Mouse (Mus musculus) embryonic facial prominence, embryonic 14.5 days (tissue): ENCODE measurements around the gene Itsn1. TPM values are rescaled to one million over a fixed set of nuclear protein-coding genes. Genes with fewer than 3 reads are reported as not detected.

ENCODE experiments used
- ATAC-seq: fragments of 200-750 bp; cut with Nextera tagmentation; 2 replicates; pipeline ENCODE4 v1.8.0; 2017; ENCODE audit warnings: low read depth, moderate number of reproducible peaks, moderate TSS enrichment
- DNase-seq: peaks from one replicate; pipeline ENCODE4 v3.0.0-alpha.2; 2015; ENCODE audit warnings: low spot score
- H3K27ac ChIP-seq: fragments of 300-500 bp; sonication (generic); replicated peaks from 2 replicates; pipeline ENCODE4 v1.5.1; 2014; ENCODE audit warnings: low read depth, mild to moderate bottlenecking, low read length, moderate library complexity
- H3K27me3 ChIP-seq: fragments of 300-500 bp; sonication (generic); replicated peaks from 2 replicates; pipeline ENCODE4 v1.6.1; 2014; ENCODE audit warnings: low read length; ENCODE audit not compliant: control insufficient read depth, insufficient read depth
- H3K36me3 ChIP-seq: fragments of 300-500 bp; sonication (generic); 2 replicates; pipeline ENCODE4 v1.6.1; 2014; ENCODE audit warnings: low read length, mixed read lengths; ENCODE audit not compliant: control insufficient read depth, insufficient read depth
- H3K4me1 ChIP-seq: fragments of 300-500 bp; sonication (generic); 2 replicates; pipeline ENCODE4 v1.6.1; 2014; ENCODE audit warnings: antibody characterized with exemption, low read length; ENCODE audit not compliant: control insufficient read depth, insufficient read depth
- H3K4me2 ChIP-seq: fragments of 300-500 bp; sonication (generic); 2 replicates; pipeline ENCODE4 v1.6.1; 2014; ENCODE audit warnings: low read depth, mild to moderate bottlenecking, low read length, moderate library complexity, mixed read lengths
- H3K4me3 ChIP-seq: fragments of 300-500 bp; sonication (generic); 2 replicates; pipeline ENCODE4 v1.5.1; 2014; ENCODE audit warnings: low read depth, mild to moderate bottlenecking, low read length
- H3K9ac ChIP-seq: fragments of 300-500 bp; sonication (generic); 2 replicates; pipeline ENCODE4 v1.6.1; 2014; ENCODE audit warnings: low read depth, mild to moderate bottlenecking, low read length, moderate library complexity, mixed read lengths
- H3K9me3 ChIP-seq: fragments of 300-500 bp; sonication (generic); 2 replicates; pipeline ENCODE4 v1.6.1; 2016; ENCODE audit warnings: low read length; ENCODE audit not compliant: control insufficient read depth
- WGBS: fragments of 180-500 bp; shearing (Covaris S2); extraction: QIAGEN DNeasy Blood & Tissue Kit; methylation state at CpG from one replicate; pipeline ENCODE4 v1.1.7; 2014; 5-methylcytosine and 5-hydroxymethylcytosine counted together
- polyA plus RNA-seq: library from polyadenylated mRNA; unstranded; fragments of >200 nt; fragmentation: Nextera tagmentation; extraction: Ambion mirVana; gene quantifications from 2 replicates; pipeline ENCODE4 v1.2.1, GENCODE M21; 2014

Itsn1 gene
- polyA plus RNA-seq, 1 experiment from 2014 or later, result 30.1 TPM

DNA sequence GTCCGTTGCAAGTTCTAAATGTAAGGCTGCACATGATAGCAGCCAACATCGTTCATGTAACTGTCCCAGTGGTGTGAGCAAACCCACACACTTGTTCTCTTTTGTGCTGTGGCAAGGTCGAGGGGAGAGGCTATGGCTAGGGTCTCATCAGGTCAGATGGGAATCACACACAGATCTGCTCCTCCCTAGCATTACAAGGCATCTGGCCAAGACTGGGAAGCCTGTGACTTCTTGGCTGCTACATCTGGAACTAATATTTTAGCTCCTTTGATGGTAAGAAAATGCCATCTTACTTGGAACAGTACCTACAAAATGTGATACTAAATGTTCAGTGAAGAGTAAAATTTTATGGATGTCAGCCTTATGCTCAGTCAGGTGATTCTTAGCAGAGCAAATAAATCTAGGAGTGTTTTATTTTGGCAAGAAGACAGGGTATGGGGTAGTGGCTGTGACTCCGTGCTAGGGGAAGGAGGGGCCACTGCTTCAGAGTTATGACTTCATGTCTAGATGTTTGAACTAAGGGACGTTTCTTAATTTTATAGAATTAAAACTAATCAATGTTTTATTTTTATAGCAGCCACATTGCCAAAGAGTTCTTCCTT lies 73.5 kb downstream of the Itsn1 start:
- WGBS, result 38% methylated on average over 5 of the region's 5 CpGs
- Histone ChIP-seq H3K4me1 (peaks cover 13% of the 10 kb centered on the region; the same call in 1 of the 2 replicates), H3K9ac (no peak overlapping the region), H3K4me3 (no peak overlapping the region), H3K9me3 (no peaks in the 10 kb centered on the region), H3K27ac (no peak overlapping the region), H3K27me3 (no peaks in the 10 kb centered on the region), H3K4me2 (no peak overlapping the region), H3K36me3 (peaks cover 30% of the 10 kb centered on the region)
- DNase-seq, result peak; percentile 22
- no peak for ATAC-seq

DNA sequence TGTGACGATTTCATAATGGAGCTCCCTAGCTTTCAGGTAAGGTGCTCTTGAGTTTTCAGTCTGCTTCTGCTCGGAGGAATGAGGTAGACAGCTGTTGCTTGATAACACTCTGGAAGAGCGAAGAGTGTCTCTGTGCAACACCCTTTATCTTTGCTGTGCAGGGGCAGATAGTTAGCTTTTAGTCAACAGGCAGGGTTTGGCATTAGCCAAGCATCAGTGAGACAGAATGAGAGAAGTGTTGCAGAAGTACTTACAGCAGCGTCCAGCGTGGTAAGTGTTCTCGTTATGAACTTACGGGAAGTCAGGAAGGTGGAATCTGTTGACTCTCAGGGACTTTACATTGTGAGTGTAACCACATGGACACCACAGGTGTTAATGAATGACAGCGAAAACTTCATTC lies 75.3 kb downstream of the Itsn1 start:
- Histone ChIP-seq H3K9me3 (no peaks in the 10 kb centered on the region), H3K36me3 (peaks cover 32% of the 10 kb centered on the region), H3K27ac (no peak overlapping the region), H3K27me3 (no peaks in the 10 kb centered on the region), H3K4me3 (no peak overlapping the region), H3K4me1 (peaks cover 13% of the 10 kb centered on the region; the same call in 1 of the 2 replicates), H3K4me2 (no peak overlapping the region), H3K9ac (no peak overlapping the region)
- 82% methylated on average over 8 of the region's 8 CpGs for WGBS
- DNase-seq (no peak), ATAC-seq (no peak)

DNA sequence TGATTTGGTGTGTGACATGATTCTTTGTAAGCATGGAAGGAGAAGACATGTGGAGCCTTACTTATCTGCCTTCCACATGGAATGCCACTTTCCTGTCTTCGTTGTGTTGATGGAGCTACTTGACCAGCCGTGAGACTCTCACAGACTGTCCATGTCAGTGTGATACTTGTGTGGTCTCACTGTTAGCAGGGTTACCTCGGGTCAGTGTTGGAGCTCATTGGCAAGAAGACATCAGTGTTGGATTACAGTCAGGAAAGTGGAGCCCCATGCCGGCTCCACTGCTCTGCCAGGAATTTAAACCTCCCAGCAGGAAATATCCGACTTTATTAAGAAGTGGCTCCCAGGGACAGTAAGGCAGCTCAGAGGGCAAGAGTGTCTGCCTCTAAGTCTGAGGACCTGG lies 75.8 kb downstream of the Itsn1 start:
- H3K36me3 ChIP-seq, result peaks cover 36% of the 10 kb centered on the region
- no peaks in the 10 kb centered on the region for H3K9me3 ChIP-seq
- DNase-seq, result no peak
- no peak overlapping the region for H3K9ac ChIP-seq
- 30% methylated on average over 5 of the region's 5 CpGs for WGBS
- ATAC-seq, result no peak
- no peak overlapping the region for H3K4me3 ChIP-seq
- H3K4me2 ChIP-seq, result no peak overlapping the region
- no peaks in the 10 kb centered on the region for H3K27me3 ChIP-seq
- no peak overlapping the region for H3K27ac ChIP-seq
- peaks cover 13% of the 10 kb centered on the region; the same call in 1 of the 2 replicates for H3K4me1 ChIP-seq

DNA sequence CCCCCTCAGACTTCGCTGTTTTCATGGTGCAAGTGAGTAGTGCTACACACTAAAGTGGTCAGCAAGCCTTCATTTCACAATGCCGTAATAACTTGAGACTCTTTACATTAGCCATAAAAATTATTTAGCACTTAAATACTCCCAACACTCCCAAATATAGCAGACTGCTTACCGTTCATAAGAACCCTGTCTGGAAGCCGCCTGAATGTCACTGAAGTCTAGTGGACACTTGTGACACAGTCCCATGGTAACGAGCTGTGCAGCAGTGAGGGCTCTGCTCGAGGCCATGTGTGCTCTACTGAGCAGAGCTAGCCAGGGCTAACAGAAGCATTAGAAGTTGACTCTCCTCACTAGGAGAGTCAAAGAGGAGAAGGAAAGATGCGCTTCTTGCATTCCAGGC lies 81.2 kb downstream of the Itsn1 start:
- H3K4me1 ChIP-seq, result no peaks in the 10 kb centered on the region
- ATAC-seq (no peak), DNase-seq (no peak)
- no peak overlapping the region for H3K4me2 ChIP-seq
- peaks cover 39% of the 10 kb centered on the region for H3K36me3 ChIP-seq
- WGBS, result 92% methylated on average over 7 of the region's 7 CpGs
- H3K27ac ChIP-seq, result no peak overlapping the region
- no peak overlapping the region for H3K9ac ChIP-seq
- H3K27me3 ChIP-seq, result no peaks in the 10 kb centered on the region
- no peak overlapping the region for H3K4me3 ChIP-seq
- no peaks in the 10 kb centered on the region for H3K9me3 ChIP-seq

DNA sequence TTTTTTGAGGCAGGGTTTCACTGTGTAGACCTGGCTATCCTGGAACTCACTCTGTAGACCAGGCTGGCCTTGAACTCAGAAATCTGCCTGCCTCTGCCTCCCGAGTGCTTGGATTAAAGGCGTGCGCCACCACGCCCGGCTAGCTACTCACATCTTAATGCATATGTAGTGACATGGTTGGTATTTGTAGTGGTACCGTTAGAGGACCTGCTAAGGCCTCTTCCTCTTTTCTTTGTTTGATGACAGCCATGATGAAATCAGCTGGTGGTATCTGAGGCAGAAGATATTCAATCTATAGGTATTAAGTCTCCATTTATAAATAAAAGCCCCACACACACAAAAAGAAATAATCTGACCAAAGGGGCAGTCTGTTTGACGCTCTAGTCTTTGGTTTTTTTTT lies 82.3 kb downstream of the Itsn1 start:
- no peak for DNase-seq
- H3K36me3 ChIP-seq, result peaks cover 48% of the 10 kb centered on the region
- no peak overlapping the region for H3K27ac ChIP-seq

DNA sequence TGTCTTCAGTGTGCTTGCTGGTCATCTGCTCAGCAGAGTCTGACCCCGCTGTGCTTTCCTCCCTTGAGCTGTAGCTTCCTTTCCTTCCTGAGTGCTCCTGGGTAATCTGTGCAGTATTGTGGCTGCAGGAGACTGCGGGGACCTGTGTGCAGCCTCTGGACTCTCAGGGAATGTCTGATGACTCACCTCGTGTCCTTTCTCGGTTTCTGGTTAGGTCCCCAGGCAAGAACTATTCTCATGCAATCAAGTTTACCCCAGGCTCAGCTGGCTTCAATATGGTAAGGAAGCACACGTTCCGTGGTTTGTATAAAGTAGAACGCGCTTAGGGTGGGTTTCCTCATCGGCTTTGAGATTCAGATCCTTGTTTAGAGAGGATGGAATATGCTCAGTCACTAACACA lies 82.8 kb downstream of the Itsn1 start:
- Histone ChIP-seq H3K4me3 (no peak overlapping the region), H3K9ac (no peak overlapping the region), H3K27me3 (no peaks in the 10 kb centered on the region), H3K4me2 (no peak overlapping the region), H3K4me1 (no peaks in the 10 kb centered on the region), H3K9me3 (no peaks in the 10 kb centered on the region), H3K27ac (no peak overlapping the region), H3K36me3 (peaks cover 49% of the 10 kb centered on the region)
- 88% methylated on average over 9 of the region's 9 CpGs for WGBS
- no peak for ATAC-seq
- DNase-seq, result no peak

More for the DNA sequence above, 82.3 kb downstream of the Itsn1 start:
- no peaks in the 10 kb centered on the region for H3K9me3 ChIP-seq
- no peak overlapping the region for H3K4me2 ChIP-seq
- ATAC-seq, result no peak
- H3K4me3 ChIP-seq, result no peak overlapping the region
- H3K4me1 ChIP-seq, result no peaks in the 10 kb centered on the region
- no peak overlapping the region for H3K9ac ChIP-seq
- no peaks in the 10 kb centered on the region for H3K27me3 ChIP-seq
- WGBS, result 95% methylated on average over 7 of the region's 7 CpGs

DNA sequence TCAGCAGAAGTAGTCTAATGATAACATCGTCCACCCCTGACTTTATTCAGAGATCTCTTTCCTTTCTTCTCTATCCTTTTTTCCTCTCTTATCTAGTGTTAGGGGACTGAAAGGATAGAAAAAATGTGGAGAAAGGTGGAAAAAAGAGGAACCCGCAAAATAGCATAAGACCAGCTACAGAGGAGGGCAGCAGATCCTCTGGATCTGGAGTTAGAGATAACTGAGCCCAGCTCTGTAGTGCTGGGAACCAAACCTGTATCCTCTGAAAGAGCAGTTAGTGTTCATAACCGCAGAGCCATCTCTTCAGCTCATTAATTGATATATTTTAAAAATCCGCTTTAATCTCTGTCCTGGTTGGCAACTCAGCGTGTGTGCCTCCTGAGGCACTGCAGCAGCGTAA lies 84.5 kb downstream of the Itsn1 start:
- no peak overlapping the region for H3K9ac ChIP-seq
- ATAC-seq, result no peak
- no peak for DNase-seq
- H3K4me2 ChIP-seq, result no peak overlapping the region
- H3K27me3 ChIP-seq, result no peaks in the 10 kb centered on the region
- WGBS, result 85% methylated on average over 6 of the region's 6 CpGs
- H3K4me3 ChIP-seq, result no peak overlapping the region
- no peaks in the 10 kb centered on the region for H3K4me1 ChIP-seq
- peaks cover 61% of the 10 kb centered on the region for H3K36me3 ChIP-seq
- H3K27ac ChIP-seq, result no peak overlapping the region
- no peaks in the 10 kb centered on the region for H3K9me3 ChIP-seq

DNA sequence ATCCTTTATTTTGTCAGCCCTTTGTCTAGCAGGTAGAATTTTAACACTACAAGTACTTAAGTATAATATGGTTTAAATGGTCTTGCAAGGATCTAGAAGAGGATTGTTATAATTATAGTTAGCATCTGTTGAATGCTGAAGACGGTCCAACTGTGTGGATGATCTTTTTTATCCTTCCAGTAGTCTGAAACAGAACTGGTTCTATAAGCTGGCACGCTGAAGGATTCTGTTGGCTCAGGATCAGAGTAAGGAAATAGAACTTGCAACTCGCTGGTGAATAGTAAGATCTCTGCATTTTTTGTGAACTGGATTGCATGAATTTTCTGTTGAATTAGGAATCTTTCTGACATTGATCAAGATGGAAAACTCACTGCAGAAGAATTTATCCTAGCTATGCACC lies 86.0 kb downstream of the Itsn1 start:
- no peak for DNase-seq

DNA sequence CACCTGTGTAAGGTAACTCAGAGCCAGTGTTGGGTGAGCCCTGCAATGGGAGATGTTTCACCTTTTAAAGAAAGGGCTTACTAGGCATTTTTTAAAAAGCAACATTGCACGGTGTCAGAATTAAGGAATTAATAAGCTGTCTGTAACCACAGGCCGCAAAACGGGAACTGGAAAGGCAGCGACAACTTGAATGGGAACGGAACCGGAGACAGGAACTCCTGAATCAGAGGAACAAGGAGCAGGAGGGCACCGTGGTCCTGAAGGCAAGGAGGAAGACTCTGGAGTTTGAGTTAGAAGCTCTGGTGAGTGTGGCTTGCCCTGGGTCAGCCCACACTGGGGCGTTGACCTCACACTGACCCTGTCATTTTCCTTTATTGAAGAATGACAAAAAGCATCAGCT lies 91.2 kb downstream of the Itsn1 start:
- Histone ChIP-seq H3K9ac (no peak overlapping the region), H3K27ac (no peak overlapping the region), H3K36me3 (peaks cover 72% of the 10 kb centered on the region), H3K4me2 (no peak overlapping the region), H3K9me3 (no peaks in the 10 kb centered on the region), H3K27me3 (no peaks in the 10 kb centered on the region), H3K4me1 (no peaks in the 10 kb centered on the region), H3K4me3 (no peak overlapping the region)
- DNase-seq (no peak), ATAC-seq (no peak)
- 78% methylated on average over 8 of the region's 8 CpGs for WGBS

More for the DNA sequence above, 86.0 kb downstream of the Itsn1 start:
- no peak overlapping the region for H3K27ac ChIP-seq
- ATAC-seq, result no peak
- H3K4me3 ChIP-seq, result no peak overlapping the region
- WGBS, result 88% methylated on average over 3 of the region's 3 CpGs
- no peaks in the 10 kb centered on the region for H3K4me1 ChIP-seq
- H3K27me3 ChIP-seq, result no peaks in the 10 kb centered on the region
- peaks cover 60% of the 10 kb centered on the region for H3K36me3 ChIP-seq
- H3K9me3 ChIP-seq, result no peaks in the 10 kb centered on the region
- no peak overlapping the region for H3K9ac ChIP-seq
- H3K4me2 ChIP-seq, result no peak overlapping the region
